Comparison of ENCODE assay signal across 8 mouse cellular contexts in genomic region chr12:5213339-5214104, GRCm38 (mm10).
DNase-seq lines count a peak whose midpoint lies in the region; ATAC-seq and TF ChIP-seq lines count a peak whose summit lies in the region.

No protein-coding gene starts in this region.

- H3K9ac ChIP-seq in CH12.LX (ENCODE audit: insufficient read depth, low read depth), result no peak overlapping the region
- 0 out of 2 replicates have a peak overlapping the region, but pooled peaks have one; percentile 17 for H3K9ac ChIP-seq in forebrain, embryonic 13.5 days
- 0 out of 2 replicates have a peak overlapping the region, but pooled peaks have one; percentile 5 for H3K9ac ChIP-seq in heart, postnatal 0 days (replicated peaks; ENCODE audit: low read depth, low read length)
- no peak overlapping the region for H3K9ac ChIP-seq in lung, embryonic 14.5 days

- dilution Hi-C loops in CH12.LX (cut with MboI; ENCODE audit: extremely low pct_ligation_motif_present, extremely low pct_unique_long_range_greater_than_20kb, low sequenced_read_pairs), result no loop called here

- H3K27ac ChIP-seq in CH12.LX (ENCODE audit: insufficient read depth, low read depth), result no peak overlapping the region
- H3K27ac ChIP-seq in forebrain, embryonic 13.5 days, result peak overlapping the region; percentile 46
- peak overlapping the region; percentile 64 for H3K27ac ChIP-seq in heart, postnatal 0 days (ENCODE audit: low read depth)
- peak overlapping the region; percentile 72 for H3K27ac ChIP-seq in lung, embryonic 14.5 days (ENCODE audit: low read depth)

- 0 out of 2 replicates have a peak overlapping the region, but pooled peaks have one; percentile 8 for H3K4me2 ChIP-seq in CH12.LX (ENCODE audit: insufficient read depth, low read depth, poor library complexity, severe bottlenecking)
- H3K4me2 ChIP-seq in forebrain, embryonic 13.5 days, result peak overlapping the region; percentile 7; the same call in 1 of the 2 replicates
- no peak overlapping the region for H3K4me2 ChIP-seq in heart, postnatal 0 days (ENCODE audit: low read depth, low read length)
- H3K4me2 ChIP-seq in lung, embryonic 14.5 days, result no peak overlapping the region

- no peaks in the 10 kb centered on the region for H3K79me2 ChIP-seq in CH12.LX (replicated peaks; ENCODE audit: control insufficient read depth, extremely low read depth, insufficient read depth, poor library complexity, severe bottlenecking)

- no peaks in the 10 kb centered on the region for H3K27me3 ChIP-seq in CH12.LX (replicated peaks)
- H3K27me3 ChIP-seq in forebrain, embryonic 13.5 days, result peaks cover 6% of the 10 kb centered on the region
- no peaks in the 10 kb centered on the region for H3K27me3 ChIP-seq in heart, postnatal 0 days (ENCODE audit: control insufficient read depth, insufficient read depth, low read length)
- no peaks in the 10 kb centered on the region for H3K27me3 ChIP-seq in lung, embryonic 14.5 days (ENCODE audit: insufficient read depth, low read length)

- TF ChIP-seq RAD21 in CH12.LX (IDR thresholded peaks at IDR 0.05; ENCODE audit: low read depth, low read length), result no peak

- in situ Hi-C loops in CH12.LX (cut with MboI; ENCODE audit: low pct_ligation_motif_present, low pct_unique_long_range_greater_than_20kb, low sequenced_read_pairs), result no loop called here

- H3K36me3 ChIP-seq in CH12.LX (replicated peaks in 1 of 2; ENCODE audit: control insufficient read depth in 1 of 2, insufficient read depth in 1 of 2, low read length in 1 of 2), result no peaks in the 10 kb centered on the region
- peaks cover 8% of the 10 kb centered on the region; the same call in 1 of the 2 replicates for H3K36me3 ChIP-seq in forebrain, embryonic 13.5 days (ENCODE audit: poor library complexity, severe bottlenecking)
- no peaks in the 10 kb centered on the region for H3K36me3 ChIP-seq in heart, postnatal 0 days (replicated peaks; ENCODE audit: control insufficient read depth, insufficient read depth, low read length)
- no peaks in the 10 kb centered on the region for H3K36me3 ChIP-seq in lung, embryonic 14.5 days (ENCODE audit: insufficient read depth)

- no peaks in the 10 kb centered on the region for H3K9me3 ChIP-seq in CH12.LX (replicated peaks; ENCODE audit: low read length)
- no peaks in the 10 kb centered on the region for H3K9me3 ChIP-seq in forebrain, embryonic 13.5 days (replicated peaks)
- no peaks in the 10 kb centered on the region for H3K9me3 ChIP-seq in heart, postnatal 0 days (replicated peaks; ENCODE audit: control insufficient read depth, low read length)
- H3K9me3 ChIP-seq in lung, embryonic 14.5 days (ENCODE audit: low read depth, low read length), result no peaks in the 10 kb centered on the region

- peak; percentile 46 for ATAC-seq in forebrain, embryonic 13.5 days
- peak; percentile 80 for ATAC-seq in heart, postnatal 0 days (ENCODE audit: insufficient read depth, low read depth)
- ATAC-seq in lung, embryonic 14.5 days (ENCODE audit: insufficient read depth), result peak; percentile 80

- WGBS in forebrain, embryonic 13.5 days, result 2% methylated on average over 13 of the region's 13 CpGs
- 10% methylated on average over 13 of the region's 13 CpGs for WGBS in heart, postnatal 0 days
- WGBS in lung, embryonic 14.5 days, result 17% methylated on average over 13 of the region's 13 CpGs

- TF ChIP-seq CTCF in CH12.LX (conservative IDR thresholded peaks at IDR 0.05 in 1 of 2, IDR thresholded peaks at IDR 0.05 in 1 of 2; ENCODE audit: low read depth in 2 of 2, low read length in 2 of 2), result no peak
- TF ChIP-seq CTCF in heart, postnatal 0 days (IDR thresholded peaks at IDR 0.05; ENCODE audit: low read depth), result no peak
- TF ChIP-seq CTCF in lung, embryonic 14.5 days (IDR thresholded peaks at IDR 0.05; ENCODE audit: low read depth), result no peak

- H3K4me3 ChIP-seq in CH12.LX (replicated peaks in 1 of 3; ENCODE audit: low read depth in 2 of 3, low read length in 2 of 3, poor library complexity in 1 of 3), result no peak overlapping the region
- H3K4me3 ChIP-seq in forebrain, embryonic 13.5 days, result no peak overlapping the region
- no peak overlapping the region for H3K4me3 ChIP-seq in heart, postnatal 0 days (ENCODE audit: low read depth, low read length)
- H3K4me3 ChIP-seq in lung, embryonic 14.5 days (ENCODE audit: low read depth, low read length), result no peak overlapping the region

- TF ChIP-seq EP300 in CH12.LX (IDR thresholded peaks at IDR 0.05; ENCODE audit: low read length), result no peak
- no peak for TF ChIP-seq EP300 in heart, postnatal 0 days (IDR thresholded peaks at IDR 0.05; ENCODE audit: low read depth)

- DNase-seq in CH12.LX (ENCODE audit: extremely low read depth), result peak; percentile 35
- DNase-seq in adrenal gland, postnatal 36 days, result peak; percentile 90 to 94
- peak; percentile 79 for DNase-seq in heart, postnatal 0 days (ENCODE audit: low spot score)
- DNase-seq in kidney, postnatal 25 days, result peak; percentile 96 to 97
- peak; percentile 85 for DNase-seq in lung, embryonic 14.5 days
- DNase-seq in right cerebral cortex, postnatal 25 days, result peak; percentile 49
- DNase-seq in thymus, postnatal 0 days (ENCODE audit: low spot score), result no peak

- no peak for TF ChIP-seq POLR2A in CH12.LX (IDR thresholded peaks at IDR 0.05; ENCODE audit: low read depth, low read length)

- H3K4me1 ChIP-seq in CH12.LX (ENCODE audit: control insufficient read depth in 1 of 2, insufficient read depth in 2 of 2), result peaks cover 2 to 36% of the 10 kb centered on the region in 2 experiments; a peak in 3 of 4 replicates
- peaks cover 85% of the 10 kb centered on the region for H3K4me1 ChIP-seq in forebrain, embryonic 13.5 days
- H3K4me1 ChIP-seq in heart, postnatal 0 days (ENCODE audit: control insufficient read depth, insufficient read depth), result peaks cover 6% of the 10 kb centered on the region
- peaks cover 9% of the 10 kb centered on the region for H3K4me1 ChIP-seq in lung, embryonic 14.5 days (ENCODE audit: insufficient read depth)

TF ChIP-seq in CH12.LX, 34 proteins besides CTCF, POLR2A, EP300 and RAD21:
- TF ChIP-seq ZNF384 (IDR thresholded peaks at IDR 0.05; ENCODE audit: low read depth, low read length), result 0 out of 2 replicates have a peak, but pooled peaks have one; percentile 11
- peak; percentile 56 for TF ChIP-seq BHLHE40 (IDR thresholded peaks at IDR 0.05; ENCODE audit: low read depth, low read length)
- no peak for TF ChIP-seq JUN (IDR thresholded peaks at IDR 0.05; ENCODE audit: insufficient read depth, low read depth, low read length)

Comparison
In these comparisons a context has a peak if more than half of its experiments do, and no peak if none do; other contexts are left out.
1. H3K4me2 ChIP-seq: peak in CH12.LX (single experiment) and forebrain, embryonic 13.5 days (single experiment); none in heart, postnatal 0 days (single experiment) and lung, embryonic 14.5 days (single experiment).
2. H3K9ac ChIP-seq: peak in forebrain, embryonic 13.5 days (single experiment) and heart, postnatal 0 days (single experiment); none in CH12.LX (single experiment) and lung, embryonic 14.5 days (single experiment).
3. Peak in every context shown above with its lines, with median percentiles within 50 percentile points of each other: ATAC-seq.